Mouse (Mus musculus) liver, adult 10 weeks (tissue): ENCODE measurements around the gene Zwilch. TPM values are rescaled to one million over a fixed set of nuclear protein-coding genes. Genes with fewer than 3 reads are reported as not detected.

Experiments
- polyA plus RNA-seq: library from polyadenylated mRNA; stranded (reverse); fragments of 350-450 nt; fragmentation: Illumina TruSeq; extraction: RNeasy Lipid Tissue Mini Kit (QIAGEN cat#74804); gene quantifications from one replicate; pipeline ENCODE4 v1.2.3, GENCODE M21; 2014; ENCODE audit warnings: low read depth, low replicate concordance

Gene Zwilch
- 1.4 TPM for polyA plus RNA-seq

GRCm38 (mm10) chr9:64172816-64173665 lies at the start of gene Zwilch, which contains the start of gene Rpl4:
Gene Zwilch (minus strand): TSS chr9:64173104.
Gene Rpl4 (plus strand): TSS chr9:64173375.

DNA sequence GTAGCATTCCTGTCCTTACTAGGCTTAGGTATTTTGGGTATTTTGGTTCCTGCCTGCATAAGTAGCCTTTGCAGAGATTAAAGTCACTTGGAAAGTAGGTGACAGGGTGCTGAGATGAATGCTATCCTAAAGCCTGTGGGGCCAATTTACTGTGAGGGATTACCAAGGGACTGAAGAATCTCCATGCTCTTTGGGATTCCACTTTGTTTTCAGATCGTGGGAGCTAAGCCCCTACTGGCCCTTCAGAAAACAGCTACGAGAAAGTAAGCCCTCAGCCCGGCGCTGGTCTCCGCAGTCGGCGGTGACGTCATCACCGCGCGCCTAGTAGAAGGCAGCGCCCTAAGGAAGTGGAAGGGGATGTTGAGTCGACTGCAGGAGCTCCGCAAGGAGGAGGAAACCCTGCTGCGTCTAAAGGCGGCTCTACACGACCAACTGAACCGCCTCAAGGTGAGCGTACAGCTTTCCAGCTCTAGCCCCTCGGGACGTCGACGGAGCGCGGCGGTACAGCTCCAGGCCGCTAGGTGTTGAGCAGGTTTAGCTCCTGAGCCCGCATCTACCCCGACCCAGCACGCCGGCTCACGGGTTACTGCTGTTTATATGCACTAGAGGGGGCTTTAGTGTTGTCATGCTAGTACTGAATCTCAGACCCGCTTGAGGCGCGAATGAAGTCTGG lies 6.2 kb upstream of the Zwilch start, which contains the start of gene Snapc5:
Gene Snapc5 (plus strand): TSS at position 301 of the 673 bp plus-strand sequence.

GRCm38 (mm10) chr9:64116876-64117275 lies 56.0 kb downstream of the Zwilch start, which contains the start of gene Lctl:
Gene Lctl (plus strand): TSS chr9:64117147.

Other genes with a start within 250 kb of the Zwilch start
- gene Smad6, start 151.0 kb downstream of the Zwilch start, polyA plus RNA-seq = 1.5 TPM
- gene Lctl, start 56.0 kb downstream of the Zwilch start, polyA plus RNA-seq = not detected
- 302 TPM for gene Rpl4, start 271 bp upstream of the Zwilch start, polyA plus RNA-seq
- 32.5 TPM for gene Snapc5, start 6.2 kb upstream of the Zwilch start, polyA plus RNA-seq
- not detected for gene Uchl4, start 62.1 kb upstream of the Zwilch start, polyA plus RNA-seq
- 32.2 TPM for gene Map2k1, start 80.5 kb upstream of the Zwilch start, polyA plus RNA-seq
- gene Tipin, start 108.5 kb upstream of the Zwilch start, polyA plus RNA-seq = 14.3 TPM
- gene Dis3l, start 168.2 kb upstream of the Zwilch start, polyA plus RNA-seq = 10.1 TPM
- gene Megf11, start 212.5 kb upstream of the Zwilch start, polyA plus RNA-seq = not detected